Mouse (Mus musculus) bone marrow macrophage, adult 2 months (primary cell): ENCODE measurements around the gene Oxgr1. TPM values are rescaled to one million over a fixed set of nuclear protein-coding genes. Genes with fewer than 3 reads are reported as not detected.
"Not testable (repeated sequence)": the region's sequence is repeated elsewhere in the genome, so short reads cannot be mapped to it uniquely, and the experiment has no call there.

Experiments
- H3K27ac ChIP-seq: 2 replicates; pipeline ENCODE4 v1.5.1; 2012; ENCODE audit warnings: low read depth, low read length; ENCODE audit not compliant: insufficient read depth
- H3K4me1 ChIP-seq: 2 replicates; pipeline ENCODE4 v1.6.1; 2012; ENCODE audit warnings: low read length; ENCODE audit not compliant: control insufficient read depth, insufficient read depth
- H3K4me3 ChIP-seq: 2 replicates; pipeline ENCODE4 v1.5.1; 2012; ENCODE audit warnings: mild to moderate bottlenecking, low read length, moderate library complexity; ENCODE audit not compliant: insufficient read depth
- CTCF ChIP-seq: IDR thresholded peaks from 2 replicates; pipeline ENCODE4 v1.5.1; 2012; ENCODE audit warnings: low read depth, mild to moderate bottlenecking, low read length, moderate library complexity
- POLR2A ChIP-seq: IDR thresholded peaks from 2 replicates; pipeline ENCODE4 v1.6.1; 2012; ENCODE audit warnings: mild to moderate bottlenecking, low read depth, low read length, borderline replicate concordance
- polyA plus RNA-seq: library from polyadenylated mRNA; stranded (reverse); fragments of >200 nt; gene quantifications from 2 replicates; pipeline ENCODE4 v1.2.4, GENCODE M21; 2012; ENCODE audit not compliant: missing spikeins, insufficient read depth, insufficient read length

Oxgr1 gene
- polyA plus RNA-seq, 1 experiment: not detected

- TF ChIP-seq POLR2A (no peak), CTCF (no peak)
- Histone ChIP-seq H3K4me1 (no peaks in the 10 kb centered on the region), H3K27ac (no peak overlapping the region), H3K4me3 (no peak overlapping the region)
Observed at GRCm38 (mm10) chr14:120019948-120020347, 22.3 kb downstream of the Oxgr1 start.

DNA sequence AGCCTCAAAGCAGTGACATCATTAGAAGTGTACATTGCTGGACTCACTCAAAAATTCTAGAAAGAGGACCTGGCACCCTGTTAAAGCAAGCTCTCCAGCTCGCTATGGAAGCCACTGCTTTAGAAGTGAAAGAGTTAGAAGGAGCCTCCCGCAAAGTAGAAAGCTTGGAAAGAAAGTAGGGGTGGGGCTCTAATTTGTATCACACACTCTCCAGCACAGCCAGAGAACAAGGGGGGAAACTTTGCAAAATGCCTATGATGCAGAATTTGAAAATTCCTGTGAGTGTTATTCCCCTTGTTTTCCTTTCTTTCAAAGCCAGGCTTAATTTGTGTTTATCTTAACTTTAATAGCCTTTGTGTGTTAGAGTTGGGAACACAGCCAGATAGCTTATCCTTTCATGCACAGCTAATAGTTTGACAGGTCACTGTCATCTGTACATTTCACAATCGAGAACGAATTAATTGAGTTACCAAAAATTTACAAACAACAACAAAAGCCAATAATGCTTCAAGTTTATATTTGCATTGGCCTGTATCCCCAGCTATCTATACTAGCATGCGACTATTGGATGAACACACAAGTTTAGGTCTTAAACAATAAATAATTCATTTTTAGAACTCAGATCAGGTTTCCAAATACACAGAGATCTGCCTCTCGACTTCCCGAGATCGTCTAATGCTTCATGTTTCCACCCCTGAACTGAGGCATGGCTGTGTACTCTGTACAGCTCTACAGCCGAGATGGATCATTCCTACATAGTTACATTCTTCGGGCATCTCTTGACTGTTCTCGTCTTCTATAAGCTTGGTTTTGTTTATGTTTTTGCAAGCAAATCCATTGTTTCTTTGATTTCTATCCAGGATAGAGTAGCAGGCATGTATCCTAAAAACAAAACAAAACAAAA lies 32.0 kb downstream of the Oxgr1 start:
- no peak overlapping the region for H3K27ac ChIP-seq
- H3K4me1 ChIP-seq: no peaks in the 10 kb centered on the region
- TF ChIP-seq POLR2A: no peak
- TF ChIP-seq CTCF: no peak
- no peak overlapping the region for H3K4me3 ChIP-seq

- Histone ChIP-seq H3K27ac (no peak overlapping the region), H3K4me1 (no peaks in the 10 kb centered on the region), H3K4me3 (no peak overlapping the region)
- TF ChIP-seq CTCF: no peak
- TF ChIP-seq POLR2A: no peak
Observed at GRCm38 (mm10) chr14:120005153-120005552, 37.1 kb downstream of the Oxgr1 start.

DNA sequence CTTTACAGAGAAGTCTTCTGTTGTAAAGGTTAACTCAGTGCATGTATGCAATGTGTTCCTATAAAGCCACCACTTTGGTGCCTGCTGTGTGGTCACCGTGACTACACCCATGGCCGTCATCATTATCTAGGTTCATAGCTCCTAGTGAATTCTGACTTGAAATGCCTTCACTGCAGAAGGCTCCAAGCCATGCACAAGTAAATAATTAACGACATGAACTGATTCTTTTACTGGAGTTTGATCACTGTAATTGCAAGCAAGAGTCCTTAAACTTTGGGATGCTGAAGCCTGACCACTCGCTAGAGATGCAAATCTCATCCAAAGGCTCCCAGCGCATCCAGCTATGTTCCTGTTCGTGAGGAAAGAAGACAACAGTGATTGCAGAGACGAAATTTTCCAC lies 38.6 kb downstream of the Oxgr1 start:
- Histone ChIP-seq H3K4me1 (no peaks in the 10 kb centered on the region), H3K27ac (no peak overlapping the region), H3K4me3 (no peak overlapping the region)
- TF ChIP-seq CTCF (no peak), POLR2A (no peak)

DNA sequence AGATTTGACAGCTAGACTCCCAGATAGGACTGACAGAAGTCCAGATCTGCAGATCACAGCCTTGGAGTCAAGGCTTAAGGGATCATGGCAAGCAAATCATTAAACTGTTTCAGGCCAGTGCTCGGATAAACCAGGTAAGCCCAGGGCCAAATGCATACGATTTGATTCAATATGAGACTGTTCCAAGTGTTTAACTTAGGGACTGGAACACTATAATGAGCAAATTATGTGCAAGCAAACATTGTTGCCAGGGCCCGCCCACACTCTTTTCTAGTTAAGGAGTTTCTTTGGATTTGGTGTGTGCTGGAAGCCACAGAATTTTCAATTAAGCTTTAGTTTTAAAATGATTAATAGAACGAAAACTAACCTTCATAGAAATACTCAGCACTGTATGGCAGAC lies 39.6 kb downstream of the Oxgr1 start:
- no peak overlapping the region for H3K27ac ChIP-seq
- no peak overlapping the region for H3K4me3 ChIP-seq
- no peaks in the 10 kb centered on the region for H3K4me1 ChIP-seq
- TF ChIP-seq CTCF (no peak), POLR2A (no peak)

- TF ChIP-seq POLR2A (no peak), CTCF (no peak)
- Histone ChIP-seq H3K4me3 (no peak overlapping the region), H3K4me1 (no peaks in the 10 kb centered on the region), H3K27ac (no peak overlapping the region)
Observed at GRCm38 (mm10) chr14:119989651-119990050, 52.6 kb downstream of the Oxgr1 start.

- no peak overlapping the region for H3K27ac ChIP-seq
- H3K4me3 ChIP-seq: no peak overlapping the region
- H3K4me1 ChIP-seq: no peaks in the 10 kb centered on the region
- no peak for TF ChIP-seq CTCF
- no peak for TF ChIP-seq POLR2A
Observed at GRCm38 (mm10) chr14:119988937-119989645, 53.1 kb downstream of the Oxgr1 start.

GRCm38 (mm10) chr14:119987257-119987656 lies 55.0 kb downstream of the Oxgr1 start:
- Histone ChIP-seq H3K4me1 (no peaks in the 10 kb centered on the region), H3K27ac (no peak overlapping the region), H3K4me3 (no peak overlapping the region)
- TF ChIP-seq POLR2A (no peak), CTCF (no peak)

DNA sequence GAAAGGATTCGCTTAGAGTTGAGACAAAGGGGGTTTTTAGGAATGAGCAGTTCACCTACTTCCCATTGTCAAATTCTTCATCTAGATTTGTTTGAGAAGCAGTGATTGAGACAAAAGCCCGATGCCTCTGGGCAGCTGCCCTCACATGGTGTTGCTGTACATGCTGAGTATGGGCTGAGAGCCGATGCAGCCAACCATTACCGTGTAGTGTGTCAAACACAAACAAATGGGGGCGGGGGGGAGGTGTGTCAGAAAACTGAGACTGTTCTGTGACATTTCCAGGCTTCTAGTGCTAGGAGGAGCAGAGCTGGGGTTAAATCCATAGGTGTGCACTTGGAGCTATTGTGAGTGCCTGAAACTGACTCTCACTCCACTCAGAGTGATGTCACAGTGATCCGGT lies 55.5 kb downstream of the Oxgr1 start:
- no peak overlapping the region for H3K4me3 ChIP-seq
- no peak overlapping the region for H3K27ac ChIP-seq
- H3K4me1 ChIP-seq: no peaks in the 10 kb centered on the region
- TF ChIP-seq CTCF (no peak), POLR2A (no peak)

- not testable (repeated sequence) for H3K4me1 ChIP-seq, H3K27ac ChIP-seq, H3K4me3 ChIP-seq
Observed at GRCm38 (mm10) chr14:119986351-119986750, 55.9 kb downstream of the Oxgr1 start.
